Mouse (Mus musculus) lung, embryonic 14.5 days (tissue): ENCODE results near the gene Btn2a2. TPM values are rescaled to one million over a fixed set of nuclear protein-coding genes. Genes with fewer than 3 reads are reported as not detected.

Experiments used
- ATAC-seq: fragments of 200-750 bp; cut with Nextera tagmentation; 2 replicates; pipeline ENCODE4 v1.8.0; 2017; ENCODE audit warnings: mild to moderate bottlenecking, moderate TSS enrichment, moderate library complexity; ENCODE audit not compliant: insufficient read depth
- DNase-seq: peaks from one replicate; pipeline ENCODE4 v3.0.0-alpha.2; 2015
- H3K27ac ChIP-seq: fragments of 300-500 bp; sonication (generic); 2 replicates; pipeline ENCODE4 v1.5.1; 2014; ENCODE audit warnings: low read depth, mild to moderate bottlenecking, moderate library complexity
- H3K27me3 ChIP-seq: fragments of 300-500 bp; sonication (generic); 2 replicates; pipeline ENCODE4 v1.6.1; 2014; ENCODE audit warnings: low read length, control low read depth; ENCODE audit not compliant: insufficient read depth
- H3K36me3 ChIP-seq: fragments of 300-500 bp; sonication (generic); 2 replicates; pipeline ENCODE4 v1.6.1; 2014; ENCODE audit warnings: control low read depth; ENCODE audit not compliant: insufficient read depth
- H3K4me1 ChIP-seq: fragments of 300-500 bp; sonication (generic); 2 replicates; pipeline ENCODE4 v1.6.1; 2014; ENCODE audit warnings: antibody characterized with exemption, control low read depth; ENCODE audit not compliant: insufficient read depth
- H3K4me2 ChIP-seq: fragments of 300-500 bp; sonication (generic); 2 replicates; pipeline ENCODE4 v1.6.1; 2014; ENCODE audit warnings: mild to moderate bottlenecking
- H3K4me3 ChIP-seq: fragments of 300-500 bp; sonication (generic); 2 replicates; pipeline ENCODE4 v1.5.1; 2014; ENCODE audit warnings: low read depth, low read length
- H3K9ac ChIP-seq: fragments of 300-500 bp; sonication (generic); 2 replicates; pipeline ENCODE4 v1.6.1; 2014
- H3K9me3 ChIP-seq: fragments of 300-500 bp; sonication (generic); 2 replicates; pipeline ENCODE4 v1.6.1; 2016; ENCODE audit warnings: low read depth, low read length, control low read depth
- CTCF ChIP-seq: IDR thresholded peaks from 2 replicates; pipeline ENCODE4 v1.5.1; 2016; ENCODE audit warnings: antibody characterized with exemption, low read depth
- WGBS: fragments of 180-500 bp; shearing (Covaris S2); extraction: QIAGEN DNeasy Blood & Tissue Kit; methylation state at CpG from one replicate; pipeline ENCODE4 v1.1.7; 2014; 5-methylcytosine and 5-hydroxymethylcytosine counted together
- polyA plus RNA-seq: library from polyadenylated mRNA; unstranded; fragments of >200 nt; fragmentation: Nextera tagmentation; extraction: Ambion mirVana; gene quantifications from 2 replicates; pipeline ENCODE4 v1.2.1, GENCODE M21; 2014

Btn2a2 gene
- polyA plus RNA-seq, 1 experiment from 2014 or later: 0.63 TPM

DNA sequence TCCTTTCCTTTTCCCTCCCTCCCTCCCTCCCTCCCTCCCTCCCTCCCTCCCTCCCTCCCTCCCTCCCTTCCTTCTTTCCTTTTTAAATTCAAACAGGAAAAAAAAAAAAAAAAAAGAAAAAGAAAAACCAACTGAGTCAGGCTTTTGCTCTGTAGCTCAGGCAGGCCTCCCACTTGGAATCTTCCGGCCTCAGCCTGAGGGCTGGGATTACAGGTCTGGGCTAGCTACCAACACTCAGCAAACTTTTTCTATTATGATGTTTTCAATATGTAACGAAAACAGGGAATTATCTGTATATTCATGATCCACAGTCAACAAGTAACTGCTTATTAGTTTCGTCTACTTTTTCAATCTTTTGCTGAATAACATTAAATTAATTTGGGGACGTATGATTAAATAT is 14.3 kb upstream of the Btn2a2 start:
- 52% methylated on average over 4 of the region's 4 CpGs for WGBS
- TF ChIP-seq CTCF: no peak
- no peak overlapping the region for H3K9ac ChIP-seq

DNA sequence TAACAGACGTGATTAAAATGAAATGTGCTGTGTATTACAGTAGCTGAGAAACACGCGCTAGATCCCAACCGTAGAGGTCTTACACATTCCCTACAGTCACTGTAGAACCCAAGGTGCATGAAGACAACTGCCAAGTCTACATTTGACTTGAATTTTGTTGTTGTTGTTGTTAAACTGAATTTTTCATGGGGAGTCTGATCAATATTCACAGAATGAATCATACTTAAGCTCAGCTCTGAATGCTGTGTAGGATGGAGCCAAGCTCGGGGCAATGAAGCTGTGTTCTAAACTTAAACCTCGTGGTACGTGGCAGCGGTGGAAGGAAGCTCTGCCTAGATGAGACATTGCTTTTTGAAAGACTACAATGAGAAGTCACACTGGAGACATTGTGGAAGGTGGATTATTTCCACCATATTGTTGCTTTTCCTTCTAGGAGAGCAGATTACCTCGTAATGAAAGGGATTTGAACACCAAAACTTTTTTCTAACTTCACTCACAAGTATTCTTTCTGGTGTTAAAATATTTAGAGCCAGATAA is 13.4 kb upstream of the Btn2a2 start:
- Histone ChIP-seq H3K4me3 (peak overlapping the region; percentile 26), H3K9ac (no peak overlapping the region), H3K9me3 (no peaks in the 10 kb centered on the region), H3K4me2 (peak overlapping the region; percentile 58), H3K36me3 (no peaks in the 10 kb centered on the region), H3K27me3 (no peaks in the 10 kb centered on the region), H3K4me1 (peaks cover 26% of the 10 kb centered on the region), H3K27ac (no peak overlapping the region)
- DNase-seq (no peak), ATAC-seq (no peak)
- TF ChIP-seq CTCF: no peak
- 37% methylated on average over 9 of the region's 9 CpGs for WGBS

More for the DNA sequence above, 14.3 kb upstream of the Btn2a2 start:
- Histone ChIP-seq H3K4me2 (no peak overlapping the region), H3K4me1 (peaks cover 23% of the 10 kb centered on the region), H3K36me3 (no peaks in the 10 kb centered on the region), H3K9me3 (no peaks in the 10 kb centered on the region), H3K27ac (no peak overlapping the region), H3K4me3 (no peak overlapping the region), H3K27me3 (no peaks in the 10 kb centered on the region)
- DNase-seq (no peak), ATAC-seq (no peak)

DNA sequence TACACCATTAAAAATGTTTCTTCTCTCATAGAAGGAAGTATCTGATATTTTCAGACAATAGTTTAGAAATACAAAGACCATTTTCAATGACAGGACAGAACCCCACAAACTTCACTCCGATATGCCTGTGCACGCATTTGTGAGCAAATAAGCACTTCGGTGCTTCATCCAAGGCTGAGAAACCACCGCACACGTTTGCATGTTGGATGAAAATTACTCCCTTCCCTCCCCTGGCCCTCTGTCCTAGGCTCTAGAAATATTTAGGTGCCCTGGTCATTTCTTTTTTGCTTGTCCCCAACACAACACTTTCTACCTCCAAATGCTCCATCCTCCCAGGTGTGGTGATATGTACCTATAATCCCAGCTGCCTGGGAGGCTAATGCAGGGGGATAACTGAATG is 12.9 kb upstream of the Btn2a2 start:
- TF ChIP-seq CTCF: no peak
- peak overlapping the region; percentile 26 for H3K4me3 ChIP-seq
- H3K27ac ChIP-seq: no peak overlapping the region
- H3K9me3 ChIP-seq: no peaks in the 10 kb centered on the region
- 22% methylated on average over 5 of the region's 5 CpGs for WGBS
- H3K36me3 ChIP-seq: no peaks in the 10 kb centered on the region
- DNase-seq (no peak), ATAC-seq (no peak)
- no peak overlapping the region for H3K9ac ChIP-seq
- no peaks in the 10 kb centered on the region for H3K27me3 ChIP-seq
- H3K4me2 ChIP-seq: peak overlapping the region; percentile 58
- H3K4me1 ChIP-seq: peaks cover 28% of the 10 kb centered on the region

DNA sequence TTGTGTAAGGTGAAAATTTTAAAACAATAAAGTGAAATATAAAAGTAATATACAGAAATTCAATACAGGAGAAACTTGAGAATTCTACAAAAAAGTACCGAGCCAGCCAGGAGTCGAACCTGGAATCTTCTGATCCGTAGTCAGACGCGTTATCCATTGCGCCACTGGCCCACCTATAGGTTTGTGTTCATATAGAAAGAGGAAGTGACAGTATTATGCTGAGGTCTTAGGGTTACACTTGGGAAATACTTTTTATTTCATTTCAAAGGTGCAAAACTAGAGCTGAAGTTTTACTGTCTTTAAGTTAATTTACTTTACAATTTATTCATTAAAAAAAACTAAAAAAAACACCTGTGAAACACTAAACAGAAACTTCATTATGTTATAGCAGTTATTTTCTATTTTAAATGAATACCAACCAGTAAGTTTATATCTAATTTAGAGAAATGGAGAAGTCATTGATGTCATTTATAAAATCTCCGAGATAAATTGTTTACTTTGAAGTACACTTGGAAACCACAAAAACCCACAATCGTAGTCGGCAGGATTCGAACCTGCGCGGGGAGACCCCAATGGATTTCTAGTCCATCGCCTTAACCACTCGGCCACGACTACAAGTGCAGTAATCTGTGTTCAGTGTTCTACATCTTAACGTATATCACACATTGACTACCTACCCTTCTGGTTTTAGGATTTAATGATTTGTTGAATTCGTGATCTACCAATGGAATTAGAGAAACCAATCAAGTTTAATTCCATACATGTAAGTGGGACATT is 12.0 kb upstream of the Btn2a2 start:
- H3K4me1 ChIP-seq: peaks cover 25% of the 10 kb centered on the region
- H3K9ac ChIP-seq: no peak overlapping the region
- ATAC-seq: peak; percentile 72
- H3K27ac ChIP-seq: no peak overlapping the region
- no peak for TF ChIP-seq CTCF
- DNase-seq: peak; percentile 93
- H3K36me3 ChIP-seq: no peaks in the 10 kb centered on the region
- H3K9me3 ChIP-seq: no peaks in the 10 kb centered on the region
- H3K27me3 ChIP-seq: no peaks in the 10 kb centered on the region
- peak overlapping the region; percentile 58 for H3K4me2 ChIP-seq
- 4% methylated on average over 17 of the region's 17 CpGs for WGBS
- H3K4me3 ChIP-seq: peak overlapping the region; percentile 26

DNA sequence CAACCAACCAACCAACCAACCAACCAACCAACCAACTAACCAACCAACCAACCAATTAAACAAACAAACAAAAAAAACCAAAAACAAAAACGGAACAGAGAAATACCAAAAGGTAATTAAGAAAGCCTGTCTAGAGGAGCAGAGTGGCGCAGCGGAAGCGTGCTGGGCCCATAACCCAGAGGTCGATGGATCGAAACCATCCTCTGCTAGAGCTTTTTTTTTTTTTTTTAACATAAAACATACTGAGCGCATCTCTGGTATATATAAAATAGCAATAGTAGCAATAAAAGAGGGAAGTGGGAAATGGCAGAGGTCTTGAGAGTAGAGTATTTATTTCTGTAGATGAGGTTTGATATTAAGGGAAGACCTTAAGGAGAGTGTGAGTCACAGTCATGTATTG is 11.3 kb upstream of the Btn2a2 start:
- Histone ChIP-seq H3K9me3 (no peaks in the 10 kb centered on the region), H3K27me3 (no peaks in the 10 kb centered on the region), H3K4me3 (no peak overlapping the region), H3K27ac (no peak overlapping the region), H3K36me3 (no peaks in the 10 kb centered on the region), H3K9ac (no peak overlapping the region), H3K4me2 (peak overlapping the region; percentile 62), H3K4me1 (peaks cover 20% of the 10 kb centered on the region)
- TF ChIP-seq CTCF: no peak
- DNase-seq: no peak
- ATAC-seq: no peak
- WGBS: 13% methylated on average over 7 of the region's 7 CpGs

DNA sequence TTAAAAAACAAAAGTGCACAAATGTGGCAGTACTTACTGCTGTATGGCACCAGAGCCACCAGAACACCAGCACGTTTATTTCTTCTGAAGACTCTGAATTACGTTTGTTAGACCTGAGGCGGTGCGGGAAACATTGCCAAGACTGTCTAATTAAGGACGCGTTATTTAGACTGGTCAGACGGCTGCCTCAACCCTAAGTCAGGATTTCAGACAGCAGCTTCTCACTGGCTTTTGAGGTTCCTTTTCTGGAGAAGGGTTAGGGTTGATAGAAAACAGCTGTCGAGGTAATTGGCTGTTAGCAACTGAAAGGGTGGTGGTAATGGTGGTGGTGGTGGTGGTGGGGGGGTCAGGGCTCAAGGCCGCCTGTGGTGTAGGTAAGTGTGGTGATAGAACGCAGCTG is 10.0 kb upstream of the Btn2a2 start:
- H3K4me2 ChIP-seq: peak overlapping the region; percentile 62
- peak overlapping the region; percentile 17; the same call in 1 of the 2 replicates for H3K9ac ChIP-seq
- peaks cover 19% of the 10 kb centered on the region for H3K4me1 ChIP-seq
- peak overlapping the region; percentile 42 for H3K27ac ChIP-seq
- H3K27me3 ChIP-seq: no peaks in the 10 kb centered on the region
- no peaks in the 10 kb centered on the region for H3K36me3 ChIP-seq
- no peak for TF ChIP-seq CTCF
- H3K9me3 ChIP-seq: no peaks in the 10 kb centered on the region
- ATAC-seq: peak; percentile 62
- WGBS: 4% methylated on average over 10 of the region's 10 CpGs
- peak; percentile 84 for DNase-seq
- H3K4me3 ChIP-seq: peak overlapping the region; percentile 30

DNA sequence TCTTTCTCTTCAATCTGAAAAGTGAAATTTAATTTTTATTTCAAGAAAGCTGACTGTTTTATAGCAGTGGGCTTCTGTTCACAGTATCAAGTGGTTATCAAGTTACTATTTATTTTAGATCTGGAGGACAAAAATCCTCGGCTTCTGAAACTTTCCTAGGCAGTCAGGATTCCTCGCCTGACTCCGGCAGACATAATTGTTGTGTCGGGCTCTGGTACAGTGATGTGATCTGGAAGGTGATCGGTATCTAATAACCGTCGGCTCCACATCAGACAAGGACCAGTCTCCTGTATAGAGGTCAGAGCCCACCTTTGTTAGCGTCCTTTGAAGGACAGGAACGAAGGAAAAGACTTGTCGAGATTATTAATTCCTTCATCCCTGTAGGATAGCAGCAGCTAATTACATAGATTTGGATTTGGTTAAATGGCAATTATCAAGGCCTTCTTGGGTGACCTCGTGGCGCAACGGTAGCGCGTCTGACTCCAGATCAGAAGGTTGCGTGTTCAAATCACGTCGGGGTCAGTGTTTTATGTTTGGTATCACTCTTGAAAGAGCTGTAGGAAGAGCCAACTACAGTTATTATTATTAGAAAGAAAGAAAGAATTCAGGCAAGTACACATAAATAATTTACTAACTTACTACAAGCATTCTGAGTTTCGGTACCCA is 9.1 kb upstream of the Btn2a2 start:
- no peak for TF ChIP-seq CTCF
- no peak for ATAC-seq
- Histone ChIP-seq H3K36me3 (no peaks in the 10 kb centered on the region), H3K27ac (no peak overlapping the region), H3K9me3 (no peaks in the 10 kb centered on the region), H3K9ac (no peak overlapping the region), H3K27me3 (no peaks in the 10 kb centered on the region), H3K4me3 (peak overlapping the region; percentile 30), H3K4me2 (peak overlapping the region; percentile 62), H3K4me1 (peaks cover 19% of the 10 kb centered on the region)
- peak; percentile 81 for DNase-seq
- 3% methylated on average over 19 of the region's 19 CpGs for WGBS
